Mouse (Mus musculus): ENCODE results near the gene Cln3.

DNA sequence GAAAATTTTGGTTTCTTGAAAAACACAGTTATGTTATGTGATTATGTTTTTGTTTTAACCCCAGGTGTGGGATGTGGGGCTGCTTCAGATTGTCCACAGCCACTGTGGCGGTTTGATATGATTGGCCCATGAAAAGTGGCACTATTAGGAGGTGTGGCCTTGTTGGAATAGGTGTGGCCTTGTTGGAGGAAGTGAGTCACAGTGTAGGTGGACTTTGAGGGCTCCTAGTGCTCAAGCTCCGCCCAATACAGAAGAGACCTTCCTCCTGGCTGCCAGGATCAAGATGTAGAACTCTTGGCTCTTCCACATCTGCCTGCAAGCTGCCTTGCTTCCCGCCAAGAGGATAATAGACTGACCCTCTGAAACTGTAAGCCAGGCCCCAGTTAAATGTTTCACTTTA is 27.1 kb upstream of the Cln3 start:
- no peak for TF ChIP-seq ZC3H11A (IDR thresholded peaks at IDR 0.05; ENCODE audit: borderline replicate concordance, low read depth, low read length)
- TF ChIP-seq HCFC1 (IDR thresholded peaks at IDR 0.05; ENCODE audit: borderline replicate concordance, insufficient read depth, low read length), result no peak
- no peak for TF ChIP-seq CHD2 (IDR thresholded peaks at IDR 0.05; ENCODE audit: low read depth, low read length)
- no peak for TF ChIP-seq ZNF384 (IDR thresholded peaks at IDR 0.05; ENCODE audit: low read depth, low read length)

Measured in ES-E14 (cell line).